Mouse (Mus musculus) layer of hippocampus, adult 11-12 months (tissue): ENCODE measurements around the gene Ybey.

ENCODE experiments used
- DNase-seq: peaks from one replicate; pipeline ENCODE4 v3.0.0; 2022; ENCODE audit warnings: low spot score

The Ybey gene

GRCm38 (mm10) chr10:76468203-76469162 is at the start of gene Ybey, which contains the start of gene Mcm3ap:
TSS of gene Ybey (minus strand) at chr10:76469114.
TSS of gene Mcm3ap (plus strand) at chr10:76468927.
- DNase-seq = peak; percentile 89

- peak; percentile 45 for DNase-seq
Observed at GRCm38 (mm10) chr10:76512965-76513583, 44.2 kb upstream of the Ybey start.

GRCm38 (mm10) chr10:76505865-76506264 is 37.0 kb upstream of the Ybey start:
- no peak for DNase-seq

- no peak for DNase-seq
Observed at GRCm38 (mm10) chr10:76504271-76504943, 35.5 kb upstream of the Ybey start.

- DNase-seq = no peak
Observed at GRCm38 (mm10) chr10:76497522-76497921, 28.6 kb upstream of the Ybey start.

- peak; percentile 20 for DNase-seq
Observed at GRCm38 (mm10) chr10:76496366-76496765, 27.5 kb upstream of the Ybey start.

GRCm38 (mm10) chr10:76495501-76495900 is 26.6 kb upstream of the Ybey start:
- DNase-seq = no peak

- DNase-seq = no peak
Observed at GRCm38 (mm10) chr10:76493527-76493926, 24.6 kb upstream of the Ybey start.

GRCm38 (mm10) chr10:76489205-76489604 is 20.3 kb upstream of the Ybey start:
- no peak for DNase-seq

GRCm38 (mm10) chr10:76488265-76488664 is 19.4 kb upstream of the Ybey start:
- DNase-seq = no peak

- DNase-seq = no peak
Observed at GRCm38 (mm10) chr10:76486302-76486701, 17.4 kb upstream of the Ybey start.

- no peak for DNase-seq
Observed at GRCm38 (mm10) chr10:76481480-76481879, 12.6 kb upstream of the Ybey start.

- no peak for DNase-seq
Observed at GRCm38 (mm10) chr10:76480851-76481250, 11.9 kb upstream of the Ybey start.

- no peak for DNase-seq
Observed at GRCm38 (mm10) chr10:76473759-76474158, 4.8 kb upstream of the Ybey start.

GRCm38 (mm10) chr10:76462721-76463120 is 6.2 kb downstream of the Ybey start:
- no peak for DNase-seq

GRCm38 (mm10) chr10:76462312-76462711 is 6.6 kb downstream of the Ybey start:
- DNase-seq = no peak

GRCm38 (mm10) chr10:76461255-76461654 is 7.7 kb downstream of the Ybey start:
- no peak for DNase-seq

- DNase-seq = peak; percentile 55
Observed at GRCm38 (mm10) chr10:76455289-76455688, 13.6 kb downstream of the Ybey start.

- DNase-seq = no peak
Observed at GRCm38 (mm10) chr10:76448851-76449250, 20.1 kb downstream of the Ybey start, which contains the start of gene 2610028H24Rik. TSS of gene 2610028H24Rik (plus strand) at chr10:76449081.

GRCm38 (mm10) chr10:76447406-76448229 is 21.3 kb downstream of the Ybey start:
- DNase-seq = no peak

GRCm38 (mm10) chr10:76445996-76446681 is 22.8 kb downstream of the Ybey start:
- DNase-seq = no peak
